20 mouse cellular contexts compared by ENCODE assay signal in the genomic region with DNA sequence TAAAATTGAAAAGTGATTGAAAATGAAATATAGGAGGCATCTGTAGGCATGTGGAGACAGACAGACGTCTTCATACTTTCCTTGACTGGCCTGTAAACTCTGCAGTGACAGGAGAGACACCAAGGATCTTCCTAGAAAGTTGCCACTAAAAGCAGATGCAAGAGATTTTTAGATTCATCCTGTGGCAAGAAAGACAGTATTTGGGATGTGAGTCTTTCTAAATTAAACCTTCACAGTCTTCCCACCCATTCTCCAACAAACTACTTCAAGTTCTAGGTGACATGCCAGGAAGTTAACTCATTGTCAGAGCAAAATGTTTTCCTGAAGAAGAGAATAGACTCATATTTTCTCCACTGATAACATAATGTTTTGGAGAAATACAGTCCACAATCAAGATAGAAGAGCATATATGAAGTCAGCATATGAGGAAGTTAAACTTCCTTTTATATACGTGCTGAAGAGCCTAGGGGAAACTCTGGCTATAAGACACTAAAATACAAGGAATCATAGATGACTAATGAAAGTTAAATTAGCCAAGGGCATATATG. TPM values are rescaled to one million over a fixed set of nuclear protein-coding genes. Genes with fewer than 3 reads are reported as not detected.
DNase-seq lines count a peak whose midpoint lies in the region; ATAC-seq lines count a peak whose summit lies in the region.
"Had no signal": no experiment of that assay in that cellular context is flagged by ENCODE, and none has a peak within 500 bp of the region (broad histone marks: within the 10 kb centered on the region; RNA-seq: fewer than 3 reads in every experiment).

No protein-coding gene starts in this region.

- DNase-seq in frontal cortex, postnatal 10 days (ENCODE audit: low spot score in 2 of 2), result no peak
- peak; percentile 53 for DNase-seq in brain, adult 2 months (ENCODE audit: low read depth, low spot score)
- no peak for DNase-seq in kidney, postnatal 4 days
- DNase-seq in adrenal gland, postnatal 10 days, result no peak
- DNase-seq: adrenal gland, adult 8-10 months; adrenal gland, postnatal 25 days; B cell, adult 2 months; cerebellum, adult 11 months; cerebellum, adult 18-20 months; cerebellum, adult 8-10 months; cerebellum, adult 9-11 months; cerebellum, postnatal 14 days; cerebellum, postnatal 36 days; embryo, embryonic 11 days had no signal

- peak; percentile 99 for ATAC-seq in frontal cortex, adult (ENCODE audit: low TSS enrichment)
- ATAC-seq: activated CD4-positive, CD25-positive, alpha-beta regulatory T cell, adult 4 months; CD4-positive, CD25-positive, alpha-beta regulatory T cell, adult 4 months; forebrain, embryonic 14.5 days; forebrain, embryonic 16.5 days; Patski had no signal

RNA-seq across cellular contexts. Expression of a gene that starts 41.1 kb away (rescaled TPM):
- 10 to 100 TPM; 33.9 to 35.1 TPM for total RNA-seq in adrenal gland, postnatal 10 days (2021)
